ENCODE assay signal across 8 mouse cellular contexts in genomic region chr11:23254548-23254947, GRCm38 (mm10). TPM values are rescaled to one million over a fixed set of nuclear protein-coding genes. Genes with fewer than 3 reads are reported as not detected.
A peak's percentile ranks its signal among the peaks of the same experiment; 100 is the strongest.
DNase-seq lines count a peak whose midpoint lies in the region; ATAC-seq and TF ChIP-seq lines count a peak whose summit lies in the region.

No protein-coding gene starts in this region.

- peaks cover 11% of the 10 kb centered on the region for H3K36me3 ChIP-seq in embryonic facial prominence, embryonic 10.5 days (replicated peaks)
- 0 out of 2 replicates have a peak, but pooled peaks cover 2% of the 10 kb centered on the region for H3K36me3 ChIP-seq in intestine, embryonic 15.5 days
- H3K36me3 ChIP-seq in neural tube, embryonic 13.5 days: no peaks in the 10 kb centered on the region

- H3K4me2 ChIP-seq in intestine, embryonic 15.5 days (replicated peaks): peak overlapping the region; percentile 67
- peak overlapping the region; percentile 54 for H3K4me2 ChIP-seq in neural tube, embryonic 13.5 days

- peak overlapping the region; percentile 58; the same call in 1 of the 2 replicates for H3K9ac ChIP-seq in intestine, embryonic 15.5 days
- H3K9ac ChIP-seq in neural tube, embryonic 13.5 days: peak overlapping the region; percentile 81

- ATAC-seq in intestine, embryonic 15.5 days: no peak
- no peak for ATAC-seq in neural tube, embryonic 13.5 days (ENCODE audit: low read depth)

- H3K4me3 ChIP-seq in layer of hippocampus, adult 2 months: peak overlapping the region; percentile 66
- H3K4me3 ChIP-seq in embryonic facial prominence, embryonic 10.5 days: peak overlapping the region; percentile 95
- H3K4me3 ChIP-seq in intestine, embryonic 15.5 days (replicated peaks): peak overlapping the region; percentile 75; the same call in 1 of the 2 replicates
- peak overlapping the region; percentile 94 for H3K4me3 ChIP-seq in neural tube, embryonic 13.5 days

- peaks cover 18% of the 10 kb centered on the region for H3K4me1 ChIP-seq in embryonic facial prominence, embryonic 10.5 days
- no peaks in the 10 kb centered on the region; the same call in 1 of the 2 replicates for H3K4me1 ChIP-seq in intestine, embryonic 15.5 days (replicated peaks)
- H3K4me1 ChIP-seq in neural tube, embryonic 13.5 days (replicated peaks): peaks cover 22% of the 10 kb centered on the region

- no peaks in the 10 kb centered on the region for H3K9me3 ChIP-seq in embryonic facial prominence, embryonic 10.5 days
- H3K9me3 ChIP-seq in intestine, embryonic 15.5 days: no peaks in the 10 kb centered on the region
- H3K9me3 ChIP-seq in neural tube, embryonic 13.5 days: no peaks in the 10 kb centered on the region

- peak overlapping the region; percentile 90 for H3K27ac ChIP-seq in layer of hippocampus, adult 2 months
- H3K27ac ChIP-seq in embryonic facial prominence, embryonic 10.5 days (replicated peaks): peak overlapping the region; percentile 100
- H3K27ac ChIP-seq in intestine, embryonic 15.5 days: peak overlapping the region; percentile 89
- H3K27ac ChIP-seq in neural tube, embryonic 13.5 days (replicated peaks): peak overlapping the region; percentile 96

- no peaks in the 10 kb centered on the region for H3K27me3 ChIP-seq in embryonic facial prominence, embryonic 10.5 days (replicated peaks; ENCODE audit: low read depth, poor library complexity, severe bottlenecking)
- no peaks in the 10 kb centered on the region for H3K27me3 ChIP-seq in intestine, embryonic 15.5 days (replicated peaks)
- H3K27me3 ChIP-seq in neural tube, embryonic 13.5 days: no peaks in the 10 kb centered on the region

- no peak for TF ChIP-seq CTCF in layer of hippocampus, adult 2 months (conservative IDR thresholded peaks at IDR 0.05)

- DNase-seq in layer of hippocampus, adult 2 months (ENCODE audit: low spot score in 2 of 2): no peak
- DNase-seq in layer of hippocampus, adult 11-12 months (ENCODE audit: low spot score): no peak
- DNase-seq in embryonic facial prominence, embryonic 10.5 days (ENCODE audit: low spot score): no peak
- no peak for DNase-seq in left cerebral cortex, adult 18-20 months (ENCODE audit: low spot score in 2 of 2)
- DNase-seq in adipocyte (ENCODE audit: low spot score): no peak
- DNase-seq in cerebellum, adult 9-10 months: no peak

- 84% methylated on average over 4 of the region's 4 CpGs for WGBS in embryonic facial prominence, embryonic 10.5 days
- WGBS in intestine, embryonic 15.5 days: 84% methylated on average over 4 of the region's 4 CpGs
- 85% methylated on average over 4 of the region's 4 CpGs for WGBS in neural tube, embryonic 13.5 days

RNA-seq across cellular contexts. Expression of gene Xpo1, which starts 1.3 kb away (rescaled TPM):
- total RNA-seq in layer of hippocampus, adult 2 months (2021): 10 to 100 TPM; 65.8 to 66.9 TPM
- polyA plus RNA-seq in embryonic facial prominence, embryonic 10.5 days (2016; fragmentation: Nextera tagmentation; extraction: Ambion mirVana): 139 and 141 TPM in 2 replicates
- 72.6 and 85.0 TPM in 2 replicates for polyA plus RNA-seq in intestine, embryonic 15.5 days (2015; fragmentation: Nextera tagmentation; extraction: Ambion mirVana)
- polyA plus RNA-seq in neural tube, embryonic 13.5 days (2015; fragmentation: Nextera tagmentation; extraction: Ambion mirVana): 66.7 and 74.3 TPM in 2 replicates
- total RNA-seq in left cerebral cortex, adult 18-20 months (2021): 10 to 100 TPM; 60.9 to 65.2 TPM

RNA-seq across cellular contexts. Expression of gene Usp34, which starts 52.1 kb away (rescaled TPM):
- total RNA-seq in layer of hippocampus, adult 2 months (2021): 10 to 100 TPM; 88.0 to 92.1 TPM
- polyA plus RNA-seq in embryonic facial prominence, embryonic 10.5 days (2016; fragmentation: Nextera tagmentation; extraction: Ambion mirVana): 25.2 and 26.6 TPM in 2 replicates
- polyA plus RNA-seq in intestine, embryonic 15.5 days (2015; fragmentation: Nextera tagmentation; extraction: Ambion mirVana): 20.3 and 22.4 TPM in 2 replicates
- 27.3 and 29.6 TPM in 2 replicates for polyA plus RNA-seq in neural tube, embryonic 13.5 days (2015; fragmentation: Nextera tagmentation; extraction: Ambion mirVana)
- 10 to 100 TPM; 84.5 to 92.5 TPM for total RNA-seq in left cerebral cortex, adult 18-20 months (2021)
